Mouse (Mus musculus): ENCODE results near the gene Plxna2. TPM values are rescaled to one million over a fixed set of nuclear protein-coding genes. Genes with fewer than 3 reads are reported as not detected.

Gene Plxna2
- polyA plus RNA-seq, 1 experiment: 1.2 TPM

DNA sequence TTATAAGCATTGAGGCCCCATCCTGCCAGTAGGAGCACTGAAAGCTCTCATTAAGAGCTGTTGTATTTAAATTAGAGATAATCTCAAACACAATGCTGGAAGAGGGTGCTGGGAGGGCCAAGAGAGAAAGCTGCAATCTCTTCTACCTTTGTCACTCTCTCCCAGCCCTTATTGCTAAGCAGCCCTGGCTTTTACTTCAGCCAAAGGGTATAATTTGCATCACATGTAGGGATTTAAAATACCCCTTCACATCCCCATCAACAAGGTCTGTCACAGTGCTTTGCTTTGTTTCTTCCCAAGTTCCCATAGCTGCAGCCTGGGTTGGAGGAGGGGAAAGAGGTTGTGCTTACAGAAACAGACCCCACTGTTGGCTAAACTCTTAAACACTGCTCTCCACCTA is 180.5 kb downstream of the Plxna2 start:
- no peak overlapping the region for H3K4me3 ChIP-seq (ENCODE audit: extremely low read depth, insufficient read depth, insufficient read length)
- no peaks in the 10 kb centered on the region for H3K27me3 ChIP-seq (ENCODE audit: control insufficient read depth, insufficient read depth, low read length)
- TF ChIP-seq CTCF (IDR thresholded peaks at IDR 0.05; ENCODE audit: extremely low read depth, insufficient read depth, insufficient read length, insufficient replicate concordance) (no peak), POLR2A (IDR thresholded peaks at IDR 0.05; ENCODE audit: low read depth, low read length) (no peak)
- H3K27ac ChIP-seq (ENCODE audit: insufficient read depth, low read length): no peak overlapping the region
- no peaks in the 10 kb centered on the region for H3K4me1 ChIP-seq (ENCODE audit: control insufficient read depth, insufficient read depth, insufficient read length)
- no peak for DNase-seq (ENCODE audit: low read depth in 1 of 2, low spot score in 2 of 2)
- H3K36me3 ChIP-seq (ENCODE audit: control insufficient read depth, insufficient read depth, low read length): no peaks in the 10 kb centered on the region

DNA sequence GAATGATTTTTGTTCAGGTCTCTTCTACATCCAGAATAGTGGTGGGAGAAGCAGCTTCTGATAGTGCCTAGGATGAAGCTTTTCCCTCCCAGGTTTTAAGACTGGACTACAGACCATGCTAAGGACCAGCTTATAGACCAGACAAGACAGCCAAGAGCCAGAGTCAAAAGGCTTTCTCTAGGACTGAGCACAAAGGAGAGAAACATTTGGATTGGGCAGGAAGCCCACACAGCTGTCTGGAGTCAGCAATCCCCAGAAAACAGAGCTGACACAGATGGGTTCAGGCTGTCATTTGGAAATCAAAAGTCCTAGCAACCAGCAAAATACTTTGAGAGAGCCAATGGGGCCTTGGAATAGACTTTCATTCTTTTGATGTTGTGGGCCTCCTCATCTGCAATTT is 190.2 kb downstream of the Plxna2 start:
- Histone ChIP-seq H3K27me3 (ENCODE audit: control insufficient read depth, insufficient read depth, low read length) (no peaks in the 10 kb centered on the region), H3K27ac (ENCODE audit: insufficient read depth, low read length) (no peak overlapping the region), H3K36me3 (ENCODE audit: control insufficient read depth, insufficient read depth, low read length) (no peaks in the 10 kb centered on the region), H3K4me3 (ENCODE audit: extremely low read depth, insufficient read depth, insufficient read length) (no peak overlapping the region), H3K4me1 (ENCODE audit: control insufficient read depth, insufficient read depth, insufficient read length) (no peaks in the 10 kb centered on the region)
- TF ChIP-seq CTCF (IDR thresholded peaks at IDR 0.05; ENCODE audit: extremely low read depth, insufficient read depth, insufficient read length, insufficient replicate concordance): no peak
- TF ChIP-seq POLR2A (IDR thresholded peaks at IDR 0.05; ENCODE audit: low read depth, low read length): no peak
- no peak for DNase-seq (ENCODE audit: low read depth in 1 of 2, low spot score in 2 of 2)

DNA sequence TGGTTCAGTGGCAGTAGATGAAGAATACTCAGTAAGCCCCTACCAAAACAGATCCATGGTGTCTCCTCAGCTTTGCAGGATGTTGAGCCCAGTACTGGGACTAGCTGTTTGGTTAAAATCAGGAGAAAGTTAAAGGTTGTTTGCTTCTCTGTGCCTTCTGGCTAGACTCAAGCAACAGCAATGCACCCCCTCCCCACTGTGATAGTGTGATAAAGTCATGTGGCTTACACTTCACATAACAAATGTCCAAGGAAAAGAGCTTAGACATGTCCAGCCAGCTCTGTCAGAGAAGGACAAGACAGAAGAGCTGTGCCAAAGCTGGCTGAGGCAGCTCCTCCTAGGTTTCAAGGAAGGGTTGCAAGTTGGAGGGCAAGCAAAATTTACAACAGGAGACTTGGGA is 190.7 kb downstream of the Plxna2 start:
- TF ChIP-seq POLR2A (IDR thresholded peaks at IDR 0.05; ENCODE audit: low read depth, low read length) (no peak), CTCF (IDR thresholded peaks at IDR 0.05; ENCODE audit: extremely low read depth, insufficient read depth, insufficient read length, insufficient replicate concordance) (no peak)
- Histone ChIP-seq H3K36me3 (ENCODE audit: control insufficient read depth, insufficient read depth, low read length) (no peaks in the 10 kb centered on the region), H3K27me3 (ENCODE audit: control insufficient read depth, insufficient read depth, low read length) (no peaks in the 10 kb centered on the region), H3K27ac (ENCODE audit: insufficient read depth, low read length) (no peak overlapping the region), H3K4me3 (ENCODE audit: extremely low read depth, insufficient read depth, insufficient read length) (no peak overlapping the region), H3K4me1 (ENCODE audit: control insufficient read depth, insufficient read depth, insufficient read length) (no peaks in the 10 kb centered on the region)
- no peak for DNase-seq (ENCODE audit: low read depth in 1 of 2, low spot score in 2 of 2)

DNA sequence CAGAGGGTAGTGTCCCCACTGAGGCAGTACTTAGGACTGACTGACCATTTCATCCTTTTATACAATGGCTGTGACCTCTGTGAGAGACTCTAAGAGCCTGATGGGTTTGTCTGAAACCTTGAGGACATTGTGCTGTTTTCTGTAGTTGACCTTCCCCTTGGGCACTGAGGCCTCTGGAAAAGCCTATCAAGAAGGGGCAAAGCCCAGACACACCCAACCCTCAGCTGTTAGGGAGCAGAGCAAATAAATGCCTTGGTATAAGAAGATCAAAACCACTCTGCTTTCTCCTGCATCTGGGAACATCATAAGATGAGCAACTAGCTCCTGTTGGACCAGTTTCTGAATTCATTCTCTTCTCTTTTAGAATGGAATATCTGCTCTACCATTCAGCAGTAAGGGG is 191.6 kb downstream of the Plxna2 start:
- Histone ChIP-seq H3K4me3 (ENCODE audit: extremely low read depth, insufficient read depth, insufficient read length) (no peak overlapping the region), H3K27ac (ENCODE audit: insufficient read depth, low read length) (no peak overlapping the region)
- no peak for DNase-seq (ENCODE audit: low read depth in 1 of 2, low spot score in 2 of 2)

DNA sequence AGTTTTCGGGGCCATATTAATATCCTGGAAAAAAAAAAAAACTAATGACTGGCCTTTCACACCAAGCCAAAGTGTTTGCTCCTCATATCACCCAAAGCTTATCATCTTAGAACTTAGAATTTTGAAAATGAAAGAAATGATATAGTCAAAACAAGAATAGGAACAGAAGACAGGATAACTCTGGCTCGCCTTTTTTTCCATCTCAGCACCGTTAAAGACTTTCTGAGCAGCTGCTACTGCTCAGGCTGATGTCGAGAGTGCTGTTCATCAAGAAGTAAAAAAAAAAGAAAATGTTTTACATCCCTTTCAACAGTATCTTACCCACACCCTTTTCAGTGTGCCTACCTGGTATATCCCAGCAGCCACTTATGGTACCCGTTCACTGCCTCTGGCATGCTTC is 196.2 kb downstream of the Plxna2 start:
- Histone ChIP-seq H3K4me3 (ENCODE audit: extremely low read depth, insufficient read depth, insufficient read length) (no peak overlapping the region), H3K36me3 (ENCODE audit: control insufficient read depth, insufficient read depth, low read length) (no peaks in the 10 kb centered on the region), H3K4me1 (ENCODE audit: control insufficient read depth, insufficient read depth, insufficient read length) (no peaks in the 10 kb centered on the region), H3K27me3 (ENCODE audit: control insufficient read depth, insufficient read depth, low read length) (no peaks in the 10 kb centered on the region), H3K27ac (ENCODE audit: insufficient read depth, low read length) (no peak overlapping the region)
- TF ChIP-seq POLR2A (IDR thresholded peaks at IDR 0.05; ENCODE audit: low read depth, low read length): no peak
- TF ChIP-seq CTCF (IDR thresholded peaks at IDR 0.05; ENCODE audit: extremely low read depth, insufficient read depth, insufficient read length, insufficient replicate concordance): no peak
- DNase-seq (ENCODE audit: low read depth in 1 of 2, low spot score in 2 of 2): no peak
- 82% methylated on average over 5 of the region's 5 CpGs for WGBS

More for the DNA sequence above, 191.6 kb downstream of the Plxna2 start:
- no peak for TF ChIP-seq POLR2A (IDR thresholded peaks at IDR 0.05; ENCODE audit: low read depth, low read length)
- no peaks in the 10 kb centered on the region for H3K36me3 ChIP-seq (ENCODE audit: control insufficient read depth, insufficient read depth, low read length)
- H3K27me3 ChIP-seq (ENCODE audit: control insufficient read depth, insufficient read depth, low read length): no peaks in the 10 kb centered on the region
- H3K4me1 ChIP-seq (ENCODE audit: control insufficient read depth, insufficient read depth, insufficient read length): no peaks in the 10 kb centered on the region

DNA sequence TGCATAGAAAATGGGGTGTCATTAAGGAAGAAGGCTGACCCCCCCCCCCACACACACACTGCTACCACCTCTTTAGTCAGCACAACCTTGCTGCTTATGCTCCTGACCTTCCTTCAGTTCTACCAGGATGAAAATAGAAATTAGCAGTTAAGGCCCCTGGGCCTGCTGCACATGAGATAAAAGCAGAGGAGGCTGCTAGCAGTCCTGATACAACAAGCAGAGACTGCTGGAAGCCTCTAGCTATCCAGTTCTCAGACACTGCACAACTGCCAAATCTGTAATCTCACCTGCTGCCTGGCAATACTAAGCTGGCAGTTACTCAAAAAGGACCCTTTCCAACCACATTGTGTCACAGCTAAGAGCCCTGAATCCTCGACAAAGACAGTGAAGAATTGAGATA is 197.5 kb downstream of the Plxna2 start:
- H3K27ac ChIP-seq (ENCODE audit: insufficient read depth, low read length): no peak overlapping the region
- TF ChIP-seq CTCF (IDR thresholded peaks at IDR 0.05; ENCODE audit: extremely low read depth, insufficient read depth, insufficient read length, insufficient replicate concordance): no peak
- no peak for TF ChIP-seq POLR2A (IDR thresholded peaks at IDR 0.05; ENCODE audit: low read depth, low read length)
- no peaks in the 10 kb centered on the region for H3K27me3 ChIP-seq (ENCODE audit: control insufficient read depth, insufficient read depth, low read length)
- H3K4me1 ChIP-seq (ENCODE audit: control insufficient read depth, insufficient read depth, insufficient read length): no peaks in the 10 kb centered on the region
- WGBS: 61% methylated on average over 1 of the region's 1 CpGs
- H3K4me3 ChIP-seq (ENCODE audit: extremely low read depth, insufficient read depth, insufficient read length): no peak overlapping the region
- H3K36me3 ChIP-seq (ENCODE audit: control insufficient read depth, insufficient read depth, low read length): no peaks in the 10 kb centered on the region
- DNase-seq (ENCODE audit: low read depth in 1 of 2, low spot score in 2 of 2): no peak

DNA sequence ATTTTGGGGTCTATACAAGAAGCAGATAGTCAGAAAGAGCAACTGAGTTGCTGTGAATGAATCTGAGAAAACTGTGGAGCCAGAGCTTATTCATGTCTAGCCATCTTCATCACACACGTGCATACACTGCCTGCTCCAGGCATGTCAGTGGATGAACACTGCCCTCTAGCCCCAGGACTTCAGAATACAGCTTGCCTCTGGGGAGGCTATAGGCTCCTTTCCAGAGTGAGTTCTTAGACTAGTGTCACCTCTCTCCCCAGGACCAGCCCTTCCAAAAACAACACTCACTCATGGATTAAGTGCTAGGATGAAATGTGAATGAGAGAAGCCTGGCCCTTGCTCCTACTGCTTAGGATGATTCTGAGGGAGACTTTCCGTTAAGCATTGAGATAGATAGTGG is 198.9 kb downstream of the Plxna2 start:
- no peaks in the 10 kb centered on the region for H3K4me1 ChIP-seq (ENCODE audit: control insufficient read depth, insufficient read depth, insufficient read length)
- H3K4me3 ChIP-seq (ENCODE audit: extremely low read depth, insufficient read depth, insufficient read length): no peak overlapping the region
- H3K36me3 ChIP-seq (ENCODE audit: control insufficient read depth, insufficient read depth, low read length): no peaks in the 10 kb centered on the region
- DNase-seq (ENCODE audit: low read depth in 1 of 2, low spot score in 2 of 2): peak; percentile 3 to 50
- H3K27me3 ChIP-seq (ENCODE audit: control insufficient read depth, insufficient read depth, low read length): no peaks in the 10 kb centered on the region
- no peak overlapping the region for H3K27ac ChIP-seq (ENCODE audit: insufficient read depth, low read length)
- WGBS: 50% methylated on average over 2 of the region's 2 CpGs
- TF ChIP-seq CTCF (IDR thresholded peaks at IDR 0.05; ENCODE audit: extremely low read depth, insufficient read depth, insufficient read length, insufficient replicate concordance) (peak; percentile 49; the same call in 1 of the 2 replicates), POLR2A (IDR thresholded peaks at IDR 0.05; ENCODE audit: low read depth, low read length) (no peak)

All from spleen, adult 2 months (tissue).